Mouse (Mus musculus) myocyte (in vitro differentiated cells): ENCODE measurements around the gene Chrnb1. TPM values are rescaled to one million over a fixed set of nuclear protein-coding genes. Genes with fewer than 3 reads are reported as not detected.

Source experiments
- H3K27me3 ChIP-seq: one replicate; pipeline ENCODE4 v1.6.1; 2011; ENCODE audit not compliant: control insufficient read depth, insufficient read depth, insufficient read length
- H3K36me3 ChIP-seq: one replicate; pipeline ENCODE4 v1.6.1; 2011; ENCODE audit not compliant: control insufficient read depth, insufficient read depth
- H3K4me2 ChIP-seq: one replicate; pipeline ENCODE4 v1.6.1; 2011; ENCODE audit warnings: low read depth, control low read depth
- H3K4me3 ChIP-seq: one replicate; pipeline ENCODE4 v1.5.1; 2011; ENCODE audit warnings: mild to moderate bottlenecking, control low read depth, moderate library complexity
- H3K79me2 ChIP-seq: one replicate; pipeline ENCODE4 v1.6.1; 2011; ENCODE audit not compliant: control insufficient read depth, insufficient read depth
- H3ac ChIP-seq: one replicate; pipeline ENCODE4 v1.6.1; 2011; ENCODE audit not compliant: control insufficient read depth, insufficient read length
- CEBPB ChIP-seq: IDR thresholded peaks from 2 replicates; pipeline ENCODE4 v1.6.1; 2011; ENCODE audit warnings: mild to moderate bottlenecking, moderate library complexity; ENCODE audit not compliant: poor library complexity, insufficient read depth, severe bottlenecking
- E2F4 ChIP-seq: IDR thresholded peaks from one replicate; pipeline ENCODE4 v1.6.1; 2011; ENCODE audit warnings: mild to moderate bottlenecking, control low read depth, moderate library complexity; ENCODE audit not compliant: insufficient read depth
- MAX ChIP-seq: IDR thresholded peaks from one replicate; pipeline ENCODE4 v1.6.1; 2011; ENCODE audit warnings: low read depth, mild to moderate bottlenecking, control low read depth
- MYOD1 ChIP-seq, 3 experiments: IDR thresholded peaks; one replicate each; pipeline ENCODE4 v1.6.1; 2011; ENCODE audit warnings: control low read depth in 2 of 3, low read depth in 2 of 3, mild to moderate bottlenecking in 2 of 3, moderate library complexity in 1 of 3; ENCODE audit not compliant: insufficient read length in 2 of 3, control insufficient read depth in 1 of 3
- MYOG ChIP-seq, 3 experiments: IDR thresholded peaks; one replicate each; pipeline ENCODE4 v1.6.1; 2011; ENCODE audit warnings: control low read depth in 2 of 3, low read depth in 2 of 3, mild to moderate bottlenecking in 2 of 3; ENCODE audit not compliant: insufficient read length in 2 of 3, control insufficient read depth in 1 of 3, insufficient read depth in 1 of 3
- POLR2A ChIP-seq: IDR thresholded peaks from one replicate; pipeline ENCODE4 v1.6.1; 2011; ENCODE audit warnings: low read depth, mild to moderate bottlenecking, control low read depth, moderate library complexity; ENCODE audit not compliant: insufficient read length
- POLR2AphosphoS2 ChIP-seq: IDR thresholded peaks from one replicate; pipeline ENCODE4 v1.6.1; 2011; ENCODE audit warnings: low read depth, control low read depth; ENCODE audit not compliant: insufficient read length
- REST ChIP-seq: IDR thresholded peaks from one replicate; pipeline ENCODE4 v1.6.1; 2011; ENCODE audit warnings: mild to moderate bottlenecking, control low read depth, moderate library complexity; ENCODE audit not compliant: insufficient read depth, insufficient read length
- SRF ChIP-seq: IDR thresholded peaks from one replicate; pipeline ENCODE4 v1.6.1; 2011; ENCODE audit warnings: low read depth; ENCODE audit not compliant: control insufficient read depth, insufficient read length
- TCF12 ChIP-seq: IDR thresholded peaks from one replicate; pipeline ENCODE4 v1.6.1; 2011; ENCODE audit warnings: mild to moderate bottlenecking, control low read depth; ENCODE audit not compliant: poor library complexity, insufficient read depth, severe bottlenecking
- TCF3 ChIP-seq: IDR thresholded peaks from one replicate; pipeline ENCODE4 v1.6.1; 2011; ENCODE audit warnings: low read depth, control low read depth; ENCODE audit not compliant: insufficient read length
- USF1 ChIP-seq: IDR thresholded peaks from one replicate; pipeline ENCODE4 v1.6.1; 2011; ENCODE audit warnings: low read depth, mild to moderate bottlenecking, control low read depth, moderate library complexity
- polyA plus RNA-seq: library from polyadenylated mRNA; unstranded; fragments of >200 nt; fragmentation: generic; extraction: Trizol; gene quantifications from one replicate; pipeline ENCODE4 v1.2.1, GENCODE M21; 2012; ENCODE audit warnings: missing spikeins

The Chrnb1 gene
- polyA plus RNA-seq, 1 experiment = 95.3 TPM

- no peak overlapping the region for H3K4me2 ChIP-seq
- no peak overlapping the region for H3ac ChIP-seq
- peaks cover 8% of the 10 kb centered on the region for H3K36me3 ChIP-seq
- no peaks in the 10 kb centered on the region for H3K79me2 ChIP-seq
- H3K27me3 ChIP-seq = no peaks in the 10 kb centered on the region
- no peak overlapping the region for H3K4me3 ChIP-seq
- no peak for TF ChIP-seq REST
- TF ChIP-seq SRF = no peak
- TF ChIP-seq POLR2AphosphoS2 = no peak
- no peak for TF ChIP-seq POLR2A
- no peak for TF ChIP-seq TCF3
- TF ChIP-seq CEBPB = no peak
- TF ChIP-seq MAX = no peak
- no peak for TF ChIP-seq TCF12
- TF ChIP-seq USF1 = no peak
- no peak for TF ChIP-seq E2F4
- TF ChIP-seq MYOD1 (IDR thresholded peaks at IDR 0.05; ENCODE audit: control insufficient read depth in 1 of 3, insufficient read length in 2 of 3, low read depth in 2 of 3) = no peak
- no peak for TF ChIP-seq MYOG (IDR thresholded peaks at IDR 0.05; ENCODE audit: control insufficient read depth in 1 of 3, insufficient read depth in 1 of 3, insufficient read length in 2 of 3, low read depth in 2 of 3)
Observed at GRCm38 (mm10) chr11:69777504-69778257, 18.1 kb downstream of the Chrnb1 start.

GRCm38 (mm10) chr11:69776488-69776887 is 19.3 kb downstream of the Chrnb1 start:
- no peak overlapping the region for H3K4me2 ChIP-seq
- H3K36me3 ChIP-seq = peaks cover 8% of the 10 kb centered on the region
- no peak overlapping the region for H3K4me3 ChIP-seq
- no peaks in the 10 kb centered on the region for H3K27me3 ChIP-seq
- H3ac ChIP-seq = no peak overlapping the region
- no peaks in the 10 kb centered on the region for H3K79me2 ChIP-seq
- TF ChIP-seq MAX (no peak), POLR2AphosphoS2 (peak; percentile 30), MYOG (IDR thresholded peaks at IDR 0.05; ENCODE audit: control insufficient read depth in 1 of 3, insufficient read depth in 1 of 3, insufficient read length in 2 of 3, low read depth in 2 of 3) (no peak), MYOD1 (IDR thresholded peaks at IDR 0.05; ENCODE audit: control insufficient read depth in 1 of 3, insufficient read length in 2 of 3, low read depth in 2 of 3) (no peak)

GRCm38 (mm10) chr11:69775716-69776115 is 20.0 kb downstream of the Chrnb1 start:
- no peaks in the 10 kb centered on the region for H3K79me2 ChIP-seq
- H3K36me3 ChIP-seq = peaks cover 8% of the 10 kb centered on the region
- no peaks in the 10 kb centered on the region for H3K27me3 ChIP-seq
- H3K4me2 ChIP-seq = no peak overlapping the region
- H3ac ChIP-seq = no peak overlapping the region
- TF ChIP-seq MYOG (IDR thresholded peaks at IDR 0.05; ENCODE audit: control insufficient read depth in 1 of 3, insufficient read depth in 1 of 3, insufficient read length in 2 of 3, low read depth in 2 of 3) = no peak
- TF ChIP-seq POLR2AphosphoS2 = no peak
- no peak for TF ChIP-seq TCF12
- no peak for TF ChIP-seq TCF3
- TF ChIP-seq MAX = no peak
- TF ChIP-seq CEBPB = no peak
- no peak for TF ChIP-seq POLR2A
- TF ChIP-seq SRF = no peak
- no peak for TF ChIP-seq USF1
- no peak for TF ChIP-seq MYOD1 (IDR thresholded peaks at IDR 0.05; ENCODE audit: control insufficient read depth in 1 of 3, insufficient read length in 2 of 3, low read depth in 2 of 3)
- TF ChIP-seq E2F4 = no peak
- TF ChIP-seq REST = no peak
- H3K4me3 ChIP-seq = no peak overlapping the region

- Histone ChIP-seq H3ac (no peak overlapping the region), H3K4me3 (no peak overlapping the region), H3K4me2 (no peak overlapping the region), H3K79me2 (peaks cover 6% of the 10 kb centered on the region), H3K36me3 (peaks cover 9% of the 10 kb centered on the region), H3K27me3 (no peaks in the 10 kb centered on the region)
- TF ChIP-seq USF1 (no peak), MAX (no peak), TCF3 (no peak), TCF12 (no peak), POLR2AphosphoS2 (no peak), MYOD1 (IDR thresholded peaks at IDR 0.05; ENCODE audit: control insufficient read depth in 1 of 3, insufficient read length in 2 of 3, low read depth in 2 of 3) (no peak), REST (no peak), SRF (no peak), E2F4 (no peak)
Observed at GRCm38 (mm10) chr11:69774961-69775360, 20.8 kb downstream of the Chrnb1 start.

- Histone ChIP-seq H3K4me3 (peak overlapping the region; percentile 59), H3K79me2 (peaks cover 22% of the 10 kb centered on the region)
- TF ChIP-seq SRF (no peak), CEBPB (no peak), MYOD1 (IDR thresholded peaks at IDR 0.05; ENCODE audit: control insufficient read depth in 1 of 3, insufficient read length in 2 of 3, low read depth in 2 of 3) (no peak), POLR2AphosphoS2 (no peak), E2F4 (no peak), MAX (no peak), POLR2A (no peak), MYOG (IDR thresholded peaks at IDR 0.05; ENCODE audit: control insufficient read depth in 1 of 3, insufficient read depth in 1 of 3, insufficient read length in 2 of 3, low read depth in 2 of 3) (no peak), USF1 (no peak)
Observed at GRCm38 (mm10) chr11:69767625-69767909, 28.2 kb downstream of the Chrnb1 start.

More at GRCm38 (mm10) chr11:69767625-69767909, 28.2 kb downstream of the Chrnb1 start:
- Histone ChIP-seq H3K36me3 (peaks cover 5% of the 10 kb centered on the region), H3ac (no peak overlapping the region), H3K27me3 (no peaks in the 10 kb centered on the region), H3K4me2 (no peak overlapping the region)
